Mouse (Mus musculus) adrenal gland, adult 10 weeks (tissue): Measurements from ENCODE around the gene Mal. TPM values are rescaled to one million over a fixed set of nuclear protein-coding genes. Genes with fewer than 3 reads are reported as not detected.

Experiments used
- polyA plus RNA-seq: library from polyadenylated mRNA; stranded (reverse); fragments of 350-450 nt; fragmentation: Illumina TruSeq; extraction: RNeasy Lipid Tissue Mini Kit (QIAGEN cat#74804); gene quantifications from one replicate; pipeline ENCODE4 v1.2.3, GENCODE M21; 2014; ENCODE audit warnings: low read depth, low replicate concordance

Mal gene
- 19.0 TPM for polyA plus RNA-seq

DNA sequence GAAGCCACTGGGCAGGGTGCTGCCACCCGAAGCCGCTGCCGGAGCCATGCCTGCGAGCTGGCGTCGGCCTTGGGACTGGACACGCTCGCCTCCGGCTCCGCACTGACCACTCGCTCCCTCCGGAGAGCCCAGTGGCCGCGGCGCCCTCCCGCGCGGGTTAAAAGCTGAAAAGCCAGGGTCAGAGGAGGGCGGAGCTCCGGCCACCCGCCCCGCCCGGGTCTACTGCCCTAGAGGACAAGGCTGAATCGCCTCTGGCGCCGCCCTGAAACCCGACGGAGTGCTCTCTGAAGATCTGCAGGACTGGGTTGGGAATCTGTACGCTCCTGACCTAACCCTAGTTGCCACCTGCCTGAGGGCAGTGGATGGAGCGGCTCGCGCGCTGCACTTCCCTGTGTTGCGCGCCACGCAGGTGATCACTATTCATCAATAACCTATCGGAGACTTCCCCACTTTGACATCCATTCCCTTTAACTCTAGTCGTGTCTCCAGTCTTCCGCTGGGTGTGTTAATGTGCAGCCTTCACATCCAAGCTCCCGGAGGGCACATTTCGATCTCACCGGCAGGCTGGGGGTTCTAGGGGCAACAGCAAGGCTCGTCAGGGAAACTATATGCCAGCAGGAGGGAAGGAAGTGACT lies at the start of gene Mal:
Gene Mal, minus strand, starts transcription at position 610 of the 635 bp plus-strand sequence.

DNA sequence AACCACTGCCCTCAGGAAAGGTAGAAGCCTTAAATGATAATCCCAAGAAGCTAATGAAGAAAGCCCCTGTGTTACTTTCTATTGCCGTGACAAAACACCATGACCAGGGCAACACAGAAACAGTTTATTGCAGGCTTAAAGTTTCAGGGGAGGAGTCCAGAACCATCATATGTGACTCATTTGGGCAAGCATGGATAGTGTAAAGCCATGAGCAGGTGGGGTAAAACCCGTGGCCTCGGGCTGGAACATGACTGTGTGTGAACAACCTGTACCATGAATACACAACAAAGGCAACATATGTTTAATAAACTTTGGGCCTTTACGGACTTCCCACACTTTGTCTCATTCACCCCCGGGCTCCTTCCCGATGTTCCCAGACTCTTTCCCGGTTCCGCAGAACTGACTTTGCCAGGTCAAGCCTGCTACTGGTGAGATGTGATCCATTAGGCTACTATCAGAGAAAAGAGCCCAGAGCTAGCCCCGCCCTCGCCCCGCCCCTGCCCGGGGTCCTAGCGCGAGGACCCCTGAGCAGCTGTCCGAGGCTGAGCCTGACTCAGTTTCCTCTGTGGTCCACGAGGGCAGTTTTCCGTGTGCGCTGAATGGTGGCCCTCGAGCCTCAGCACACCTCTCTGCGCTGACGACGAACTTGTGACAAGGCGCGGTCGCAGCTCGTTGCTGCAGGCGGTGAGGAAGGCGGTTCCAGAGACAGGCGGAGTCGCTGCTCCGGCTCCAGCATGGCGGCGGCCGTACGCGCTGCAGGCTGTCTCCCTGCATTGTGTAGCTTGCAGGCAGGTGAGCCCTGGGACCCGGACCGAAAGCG lies 69.6 kb downstream of the Mal start, which contains the start of the genes Zfp661 and Mrps5:
Gene Zfp661, minus strand, starts transcription at position 401 of the 820 bp plus-strand sequence.
Gene Mrps5, plus strand, starts transcription at position 529 of the 820 bp plus-strand sequence.

Other genes starting within 250 kb of the Mal start
- not detected for gene Gpat2, start 231.5 kb downstream of the Mal start, polyA plus RNA-seq
- 23.4 TPM for gene Fahd2a, start 212.1 kb downstream of the Mal start, polyA plus RNA-seq
- 2.3 TPM for gene Kcnip3, start 134.6 kb downstream of the Mal start, polyA plus RNA-seq
- 0.17 TPM for gene Prom2, start 115.2 kb downstream of the Mal start, polyA plus RNA-seq
- gene Zfp661, start 69.6 kb downstream of the Mal start, polyA plus RNA-seq: 3.3 TPM
- gene Mrps5, start 69.5 kb downstream of the Mal start, polyA plus RNA-seq: 20.9 TPM
- not detected for gene Mall, start 73.2 kb upstream of the Mal start, polyA plus RNA-seq
- gene Nphp1, start 132.2 kb upstream of the Mal start, polyA plus RNA-seq: 15.6 TPM
- 145 TPM for gene Mtln, start 135.8 kb upstream of the Mal start, polyA plus RNA-seq
- gene Bub1, start 175.2 kb upstream of the Mal start, polyA plus RNA-seq: 5.4 TPM
- not detected for gene Acoxl, start 182.2 kb upstream of the Mal start, polyA plus RNA-seq